Mouse (Mus musculus): ENCODE results near the gene Coq10a.

- TF ChIP-seq TCF12 (IDR thresholded peaks at IDR 0.05; ENCODE audit: insufficient read depth, poor library complexity, severe bottlenecking) = no peak
- no peak for TF ChIP-seq POLR2A (IDR thresholded peaks at IDR 0.05; ENCODE audit: insufficient read length, low read depth)
- no peak for TF ChIP-seq MAX (IDR thresholded peaks at IDR 0.05; ENCODE audit: low read depth)
- no peak for TF ChIP-seq E2F4 (IDR thresholded peaks at IDR 0.05; ENCODE audit: insufficient read depth)
Observed at GRCm38 (mm10) chr10:128336597-128336996, 32.2 kb downstream of the Coq10a start.
